Mouse (Mus musculus): ENCODE results near the gene Trove2. TPM values are rescaled to one million over a fixed set of nuclear protein-coding genes. Genes with fewer than 3 reads are reported as not detected.

Trove2 gene
- 52.6 and 58.0 TPM in 2 replicates for polyA plus RNA-seq (2016; fragmentation: Nextera tagmentation; extraction: Ambion mirVana)

DNA sequence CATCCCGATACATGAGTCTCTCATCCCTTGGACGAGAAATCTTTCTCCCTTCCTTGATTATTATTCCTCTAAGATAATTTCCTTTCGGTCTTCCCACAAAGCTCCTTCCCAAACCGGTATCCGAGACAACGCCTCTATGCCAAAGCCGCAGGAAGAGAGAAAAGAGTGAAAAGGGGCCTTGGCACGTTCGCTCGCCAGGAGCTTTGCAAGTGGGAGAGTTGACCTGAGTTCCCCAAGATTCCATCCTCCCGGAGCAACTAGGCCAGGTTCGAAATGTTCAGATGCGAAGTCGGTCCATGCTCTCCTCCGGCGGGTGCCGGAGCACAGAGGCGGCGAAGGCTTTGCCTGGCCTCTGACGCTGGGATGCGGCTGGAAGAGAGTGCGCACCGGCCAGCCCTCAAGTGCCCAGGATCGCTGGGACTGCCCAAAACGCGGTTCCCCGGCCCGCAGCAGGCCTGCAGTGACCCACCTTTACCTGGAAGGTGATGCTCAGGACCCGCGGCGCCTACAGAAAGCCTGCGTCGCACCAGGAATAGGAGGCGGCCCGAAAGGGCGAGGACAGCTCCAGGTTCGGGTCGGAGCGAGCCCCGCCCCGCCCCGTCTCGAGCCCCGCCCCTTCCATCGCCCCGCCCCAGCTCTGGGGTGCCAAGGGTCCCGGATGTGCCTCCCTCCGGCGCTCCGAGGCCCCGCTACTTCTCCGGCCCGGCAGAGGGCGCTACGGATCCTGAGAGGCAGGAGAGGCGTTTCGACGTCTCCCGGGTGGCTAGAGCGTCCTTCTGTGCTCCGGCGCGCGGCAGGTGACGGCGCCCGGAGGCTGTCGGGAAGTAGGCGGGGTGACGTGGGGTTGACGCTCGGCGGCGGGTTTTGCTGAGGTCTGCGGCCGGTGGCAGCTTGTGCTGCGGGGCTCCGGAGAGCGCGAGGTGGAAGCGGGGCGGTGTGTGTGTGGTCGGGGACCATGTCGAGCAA is at the start of gene Trove2, which contains the start of gene Uchl5:
Gene Trove2 (minus strand): TSS at position 623 of the 966 bp plus-strand sequence.
Gene Uchl5 (plus strand): TSS at position 827 of the 966 bp plus-strand sequence.
- under 1% methylated on average over 84 of the region's 84 CpGs for WGBS
- peak; percentile 97 for ATAC-seq (ENCODE audit: low FRiP score, low read depth)

GRCm38 (mm10) chr1:143822677-143823076 is 45.8 kb upstream of the Trove2 start:
- Histone ChIP-seq H3K27ac (replicated peaks) (no peak overlapping the region), H3K9me3 (no peaks in the 10 kb centered on the region), H3K36me3 (no peaks in the 10 kb centered on the region), H3K4me1 (peaks cover 4% of the 10 kb centered on the region; the same call in 1 of the 2 replicates), H3K27me3 (no peaks in the 10 kb centered on the region), H3K4me3 (no peak overlapping the region), H3K9ac (replicated peaks) (no peak overlapping the region), H3K4me2 (replicated peaks) (no peak overlapping the region)
- WGBS, result 87% methylated on average over 3 of the region's 3 CpGs
- no peak for ATAC-seq (ENCODE audit: low FRiP score, low read depth)

More for the DNA sequence above, at the start of gene Trove2, which contains the start of gene Uchl5:
- H3K4me3 ChIP-seq, result peak within 1 kb of the TSS; percentile 87
- H3K9me3 ChIP-seq, result no peaks in the 10 kb centered on the region
- peak within 1 kb of the TSS; percentile 91 for H3K9ac ChIP-seq (replicated peaks)
- H3K36me3 ChIP-seq, result no peaks in the 10 kb centered on the region
- H3K27ac ChIP-seq (replicated peaks), result peak within 1 kb of the TSS; percentile 71
- H3K4me1 ChIP-seq, result peaks cover 30% of the 10 kb centered on the region
- peak within 1 kb of the TSS; percentile 91 for H3K4me2 ChIP-seq (replicated peaks)
- H3K27me3 ChIP-seq, result no peaks in the 10 kb centered on the region

- H3K27ac ChIP-seq (replicated peaks), result peak overlapping the region; percentile 77
- 17% methylated on average over 2 of the region's 2 CpGs for WGBS
Observed at GRCm38 (mm10) chr1:143820096-143820877, 43.4 kb upstream of the Trove2 start.

DNA sequence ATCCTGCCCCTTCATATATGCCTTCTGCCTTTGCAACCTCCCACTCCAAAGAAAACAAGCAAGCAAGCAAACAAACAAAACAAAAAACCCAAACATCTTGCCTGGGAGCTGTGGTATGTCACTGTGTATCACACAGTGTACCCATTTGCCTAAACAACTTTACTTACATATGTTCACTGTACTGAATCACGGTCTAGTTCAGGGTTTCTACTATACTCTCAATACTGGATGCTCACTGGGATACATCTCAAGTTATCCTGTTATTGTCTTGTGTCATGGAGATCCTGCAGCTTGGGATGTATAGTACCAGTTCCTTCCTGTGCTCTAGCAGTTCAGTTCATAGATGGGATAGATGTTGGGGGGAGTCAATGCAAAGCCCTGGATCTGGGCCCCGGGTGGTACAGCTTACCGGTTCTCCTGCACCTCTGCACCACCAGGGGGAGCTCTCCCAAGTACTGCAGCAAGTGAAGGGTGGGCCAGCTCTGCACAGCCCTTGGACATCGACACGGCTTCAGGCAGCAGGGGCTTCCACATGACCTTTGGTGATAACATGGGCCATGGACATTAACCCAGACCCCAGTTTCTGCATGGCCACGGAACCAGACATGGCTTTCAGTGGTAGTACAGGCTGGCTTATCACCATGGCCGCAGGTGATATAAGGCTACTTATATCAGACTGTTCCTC is 37.0 kb upstream of the Trove2 start:
- Histone ChIP-seq H3K4me3 (no peak overlapping the region), H3K9ac (replicated peaks) (no peak overlapping the region), H3K27ac (replicated peaks) (no peak overlapping the region), H3K9me3 (no peaks in the 10 kb centered on the region), H3K4me1 (no peaks in the 10 kb centered on the region), H3K36me3 (peaks cover 5% of the 10 kb centered on the region; the same call in 1 of the 2 replicates), H3K4me2 (replicated peaks) (no peak overlapping the region), H3K27me3 (no peaks in the 10 kb centered on the region)
- peak; percentile 89 for ATAC-seq (ENCODE audit: low FRiP score, low read depth)
- 47% methylated on average over 7 of the region's 7 CpGs for WGBS

More at GRCm38 (mm10) chr1:143820096-143820877, 43.4 kb upstream of the Trove2 start:
- no peaks in the 10 kb centered on the region for H3K36me3 ChIP-seq
- no peaks in the 10 kb centered on the region for H3K9me3 ChIP-seq
- H3K9ac ChIP-seq (replicated peaks), result no peak overlapping the region
- no peak overlapping the region for H3K4me3 ChIP-seq
- no peak overlapping the region for H3K4me2 ChIP-seq (replicated peaks)
- H3K4me1 ChIP-seq, result peaks cover 4% of the 10 kb centered on the region; the same call in 1 of the 2 replicates
- peak; percentile 93 for ATAC-seq (ENCODE audit: low FRiP score, low read depth)
- no peaks in the 10 kb centered on the region for H3K27me3 ChIP-seq

- H3K27ac ChIP-seq (replicated peaks), result no peak overlapping the region
- no peak for ATAC-seq (ENCODE audit: low FRiP score, low read depth)
- H3K9ac ChIP-seq (replicated peaks), result no peak overlapping the region
- no peak overlapping the region for H3K4me2 ChIP-seq (replicated peaks)
- H3K4me3 ChIP-seq, result no peak overlapping the region
- H3K36me3 ChIP-seq, result peaks cover 17% of the 10 kb centered on the region; the same call in 1 of the 2 replicates
- no peaks in the 10 kb centered on the region for H3K9me3 ChIP-seq
- no peaks in the 10 kb centered on the region for H3K4me1 ChIP-seq
- 92% methylated on average over 6 of the region's 6 CpGs for WGBS
- no peaks in the 10 kb centered on the region for H3K27me3 ChIP-seq
Observed at GRCm38 (mm10) chr1:143809062-143809461, 32.2 kb upstream of the Trove2 start.

- peak; percentile 88 for ATAC-seq (ENCODE audit: low FRiP score, low read depth)
- Histone ChIP-seq H3K27me3 (no peaks in the 10 kb centered on the region), H3K36me3 (peaks cover 12% of the 10 kb centered on the region; the same call in 1 of the 2 replicates), H3K4me3 (no peak overlapping the region), H3K9me3 (no peaks in the 10 kb centered on the region), H3K4me2 (replicated peaks) (no peak overlapping the region), H3K9ac (replicated peaks) (no peak overlapping the region), H3K4me1 (no peaks in the 10 kb centered on the region), H3K27ac (replicated peaks) (no peak overlapping the region)
- 45% methylated on average over 4 of the region's 4 CpGs for WGBS
Observed at GRCm38 (mm10) chr1:143803537-143803936, 26.7 kb upstream of the Trove2 start.

DNA sequence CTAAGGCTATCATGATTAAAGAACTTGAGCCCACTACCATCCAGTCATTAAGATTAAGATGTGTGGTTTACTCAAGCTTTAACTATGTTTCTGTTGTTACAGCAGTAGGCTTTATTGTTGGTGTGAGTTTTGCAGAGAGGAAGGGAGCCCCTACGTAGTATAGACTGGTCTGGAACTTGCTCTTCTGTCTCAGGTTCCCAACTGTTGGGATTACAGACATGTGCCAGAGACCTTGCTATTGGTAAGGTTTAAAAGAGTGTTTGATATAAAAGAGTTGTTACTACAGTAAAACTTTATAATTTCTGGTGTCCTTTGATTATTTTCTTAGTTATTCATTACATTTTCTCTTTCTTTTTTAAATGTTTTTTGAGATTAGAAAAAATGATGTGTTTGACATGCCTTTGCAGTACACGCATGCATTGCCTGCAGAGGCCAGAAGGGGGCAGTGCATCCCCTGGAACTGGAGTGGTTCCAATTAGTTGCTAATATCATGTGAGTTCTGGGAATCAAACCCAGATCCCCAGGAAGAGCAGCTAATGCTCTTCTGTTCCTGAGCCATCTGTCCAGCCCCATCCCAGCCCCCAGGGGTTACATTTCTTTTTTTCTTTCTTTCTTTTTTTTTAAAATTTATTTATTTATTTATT is 11.8 kb upstream of the Trove2 start:
- H3K4me3 ChIP-seq, result no peak overlapping the region
- no peak for ATAC-seq (ENCODE audit: low FRiP score, low read depth)
- H3K9me3 ChIP-seq, result no peaks in the 10 kb centered on the region
- 73% methylated on average over 2 of the region's 2 CpGs for WGBS
- no peaks in the 10 kb centered on the region for H3K4me1 ChIP-seq
- 0 out of 2 replicates have a peak, but pooled peaks cover 6% of the 10 kb centered on the region for H3K36me3 ChIP-seq
- H3K27ac ChIP-seq (replicated peaks), result no peak overlapping the region
- no peaks in the 10 kb centered on the region for H3K27me3 ChIP-seq
- no peak overlapping the region for H3K9ac ChIP-seq (replicated peaks)
- no peak overlapping the region for H3K4me2 ChIP-seq (replicated peaks)

GRCm38 (mm10) chr1:143777558-143778218 is 820 bp upstream of the Trove2 start:
- H3K4me1 ChIP-seq, result peaks cover 30% of the 10 kb centered on the region
- no peaks in the 10 kb centered on the region for H3K36me3 ChIP-seq
- peak overlapping the region; percentile 61 for H3K27ac ChIP-seq (replicated peaks)
- H3K27me3 ChIP-seq, result no peaks in the 10 kb centered on the region
- H3K9me3 ChIP-seq, result no peaks in the 10 kb centered on the region
- peak overlapping the region; percentile 91 for H3K4me2 ChIP-seq (replicated peaks)
- peak overlapping the region; percentile 87 for H3K4me3 ChIP-seq
- ATAC-seq (ENCODE audit: low FRiP score, low read depth), result peak; percentile 58; the same call in 1 of the 2 replicates
- peak overlapping the region; percentile 91 for H3K9ac ChIP-seq (replicated peaks)
- WGBS, result under 1% methylated on average over 39 of the region's 39 CpGs

GRCm38 (mm10) chr1:143773909-143774308 is 3.0 kb downstream of the Trove2 start:
- 81% methylated on average over 6 of the region's 6 CpGs for WGBS
- no peaks in the 10 kb centered on the region for H3K9me3 ChIP-seq
- peaks cover 15% of the 10 kb centered on the region for H3K36me3 ChIP-seq
- no peak for ATAC-seq (ENCODE audit: low FRiP score, low read depth)
- H3K27me3 ChIP-seq, result no peaks in the 10 kb centered on the region
- H3K4me2 ChIP-seq (replicated peaks), result no peak overlapping the region
- H3K4me3 ChIP-seq, result no peak overlapping the region
- H3K4me1 ChIP-seq, result peaks cover 30% of the 10 kb centered on the region
- no peak overlapping the region for H3K9ac ChIP-seq (replicated peaks)
- H3K27ac ChIP-seq (replicated peaks), result no peak overlapping the region

DNA sequence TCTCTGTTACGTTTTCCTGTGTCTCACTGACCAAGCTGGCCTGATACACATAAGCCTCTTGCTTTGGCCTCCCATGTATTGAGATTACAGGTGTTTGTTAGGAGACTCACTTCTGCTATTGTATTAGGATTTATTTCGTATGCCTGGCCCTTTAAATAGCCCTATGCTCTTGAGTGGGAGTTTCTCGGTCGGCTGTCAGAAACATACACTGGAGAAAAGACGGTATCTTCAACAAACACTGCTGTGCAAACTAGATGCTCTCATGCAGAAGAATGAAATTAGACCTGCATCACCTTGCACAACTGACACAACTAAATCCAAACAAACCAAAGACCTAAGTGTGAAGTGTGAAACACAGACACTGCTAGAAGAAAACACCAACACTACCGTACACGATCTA is 3.8 kb downstream of the Trove2 start:
- ATAC-seq (ENCODE audit: low FRiP score, low read depth), result no peak
- no peak overlapping the region for H3K4me3 ChIP-seq
- no peaks in the 10 kb centered on the region for H3K9me3 ChIP-seq
- WGBS, result 78% methylated on average over 7 of the region's 7 CpGs
- H3K4me1 ChIP-seq, result peaks cover 22% of the 10 kb centered on the region
- H3K4me2 ChIP-seq (replicated peaks), result no peak overlapping the region
- H3K9ac ChIP-seq (replicated peaks), result no peak overlapping the region
- H3K27ac ChIP-seq (replicated peaks), result no peak overlapping the region
- H3K36me3 ChIP-seq, result peaks cover 15% of the 10 kb centered on the region
- H3K27me3 ChIP-seq, result no peaks in the 10 kb centered on the region

Measured in midbrain, embryonic 12.5 days (tissue).